Mouse (Mus musculus) hindbrain, postnatal 0 days (tissue): ENCODE results near the gene Gm7138. TPM values are rescaled to one million over a fixed set of nuclear protein-coding genes. Genes with fewer than 3 reads are reported as not detected.
A peak's percentile ranks its signal among the peaks of the same experiment; 100 is the strongest.

Source experiments
- ATAC-seq: fragments of 200-750 bp; cut with Nextera tagmentation; 2 replicates; pipeline ENCODE4 v1.8.0; 2017; ENCODE audit warnings: mild to moderate bottlenecking, moderate TSS enrichment, moderate library complexity
- DNase-seq: peaks from one replicate; pipeline ENCODE4 v3.0.0-alpha.2; 2015; ENCODE audit warnings: low spot score
- H3K27ac ChIP-seq: fragments of 300-500 bp; sonication (generic); 2 replicates; pipeline ENCODE4 v1.5.1; 2014; ENCODE audit warnings: mild to moderate bottlenecking
- H3K27me3 ChIP-seq: fragments of 300-500 bp; sonication (generic); 2 replicates; pipeline ENCODE4 v1.6.1; 2014; ENCODE audit warnings: low read length, mixed read lengths; ENCODE audit not compliant: insufficient read depth
- H3K36me3 ChIP-seq: fragments of 300-500 bp; sonication (generic); 2 replicates; pipeline ENCODE4 v1.6.1; 2014; ENCODE audit warnings: low read length, mixed read lengths; ENCODE audit not compliant: insufficient read depth
- H3K4me1 ChIP-seq: fragments of 300-500 bp; sonication (generic); 2 replicates; pipeline ENCODE4 v1.6.1; 2014; ENCODE audit warnings: antibody characterized with exemption, low read length, mixed read lengths; ENCODE audit not compliant: insufficient read depth
- H3K4me2 ChIP-seq: fragments of 300-500 bp; sonication (generic); 2 replicates; pipeline ENCODE4 v1.6.1; 2014; ENCODE audit warnings: low read depth, mild to moderate bottlenecking, low read length, moderate library complexity, mixed read lengths
- H3K4me3 ChIP-seq: fragments of 300-500 bp; sonication (generic); 2 replicates; pipeline ENCODE4 v1.5.1; 2014; ENCODE audit warnings: low read length
- H3K9ac ChIP-seq: fragments of 300-500 bp; sonication (generic); replicated peaks from 2 replicates; pipeline ENCODE4 v1.6.1; 2014; ENCODE audit warnings: mild to moderate bottlenecking, low read length, moderate library complexity, mixed read lengths
- H3K9me3 ChIP-seq: fragments of 300-500 bp; sonication (generic); 2 replicates; pipeline ENCODE4 v1.6.1; 2016; ENCODE audit warnings: low read length, mixed read lengths
- CTCF ChIP-seq: IDR thresholded peaks from 2 replicates; pipeline ENCODE4 v1.5.1; 2016; ENCODE audit warnings: antibody characterized with exemption, control low read depth, low read depth
- WGBS: fragments of 180-500 bp; shearing (Covaris S2); extraction: QIAGEN DNeasy Blood & Tissue Kit; methylation state at CpG from one replicate; pipeline ENCODE4 v1.1.7; 2014; 5-methylcytosine and 5-hydroxymethylcytosine counted together
- polyA plus RNA-seq: library from polyadenylated mRNA; unstranded; fragments of >200 nt; fragmentation: Nextera tagmentation; extraction: Ambion mirVana; gene quantifications from 2 replicates; pipeline ENCODE4 v1.2.1, GENCODE M21; 2015
- total RNA-seq: library from RNA; depleted of rRNA; stranded (reverse); fragments of >200 nt; gene quantifications from 2 replicates; pipeline ENCODE4 v1.2.3, GENCODE M21; 2014; rRNA removed

Gene Gm7138
- total and polyA plus RNA-seq, 2 experiments from 2014 or later, result not detected

GRCm38 (mm10) chr10:77738929-77739328 lies 37.8 kb downstream of the Gm7138 start:
- no peak overlapping the region for H3K27ac ChIP-seq
- no peak for ATAC-seq
- DNase-seq, result no peak
- no peaks in the 10 kb centered on the region for H3K4me1 ChIP-seq
- no peaks in the 10 kb centered on the region for H3K9me3 ChIP-seq
- H3K4me3 ChIP-seq, result no peak overlapping the region
- H3K36me3 ChIP-seq, result no peaks in the 10 kb centered on the region
- H3K4me2 ChIP-seq, result no peak overlapping the region
- H3K27me3 ChIP-seq, result no peaks in the 10 kb centered on the region
- no peak for TF ChIP-seq CTCF
- no peak overlapping the region for H3K9ac ChIP-seq
- 92% methylated on average over 4 of the region's 4 CpGs for WGBS

DNA sequence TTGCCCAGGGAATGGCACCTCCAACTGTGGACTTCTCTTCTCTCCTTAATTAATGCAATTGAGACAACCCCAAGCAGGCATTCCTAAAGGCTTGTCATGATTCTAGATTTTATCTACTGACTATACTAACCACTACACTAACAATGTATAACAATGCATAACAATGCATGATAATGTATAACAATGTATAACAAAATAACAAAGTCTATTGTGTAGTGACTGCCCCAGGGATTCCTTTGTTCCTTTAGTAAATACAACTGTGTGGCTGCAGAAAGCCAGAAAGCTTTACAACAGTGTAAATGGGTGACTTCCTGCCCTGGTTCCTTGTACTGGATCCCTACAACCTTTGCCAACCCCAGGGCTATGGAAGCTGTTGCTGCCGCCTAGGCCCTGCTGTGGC lies 40.8 kb downstream of the Gm7138 start:
- no peak overlapping the region for H3K4me3 ChIP-seq
- 95% methylated on average over 1 of the region's 1 CpGs for WGBS
- H3K27me3 ChIP-seq, result no peaks in the 10 kb centered on the region
- DNase-seq (no peak), ATAC-seq (no peak)
- no peak overlapping the region for H3K4me2 ChIP-seq
- H3K4me1 ChIP-seq, result no peaks in the 10 kb centered on the region
- H3K9ac ChIP-seq, result no peak overlapping the region
- TF ChIP-seq CTCF, result no peak
- H3K9me3 ChIP-seq, result no peaks in the 10 kb centered on the region
- H3K36me3 ChIP-seq, result no peaks in the 10 kb centered on the region
- H3K27ac ChIP-seq, result no peak overlapping the region

DNA sequence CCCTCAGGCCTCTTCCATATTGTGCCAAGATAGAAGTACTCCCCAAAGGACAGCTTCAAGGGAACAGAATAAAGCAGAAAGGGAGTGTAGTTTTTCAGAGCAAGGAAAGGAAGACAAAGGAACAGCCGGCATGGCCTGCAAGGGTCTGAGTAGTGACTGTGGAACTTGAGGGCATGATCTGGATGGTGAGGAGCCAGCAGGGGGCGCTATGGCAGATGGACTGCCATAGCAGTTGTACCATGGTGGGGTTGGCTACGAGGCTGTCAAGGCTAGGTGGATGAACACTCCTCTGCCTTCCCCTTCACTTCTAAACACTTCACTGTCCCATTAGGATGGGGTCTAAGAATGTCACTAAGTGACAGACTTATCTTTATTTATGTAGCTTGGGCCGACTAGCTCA lies 47.5 kb downstream of the Gm7138 start:
- peak; percentile 34 for TF ChIP-seq CTCF
- WGBS, result 55% methylated on average over 4 of the region's 4 CpGs
- no peaks in the 10 kb centered on the region for H3K36me3 ChIP-seq
- no peak overlapping the region for H3K27ac ChIP-seq
- H3K9ac ChIP-seq, result no peak overlapping the region
- no peaks in the 10 kb centered on the region for H3K27me3 ChIP-seq
- DNase-seq (no peak), ATAC-seq (no peak)
- no peaks in the 10 kb centered on the region for H3K4me1 ChIP-seq
- H3K4me3 ChIP-seq, result no peak overlapping the region
- H3K9me3 ChIP-seq, result no peaks in the 10 kb centered on the region
- H3K4me2 ChIP-seq, result no peak overlapping the region

DNA sequence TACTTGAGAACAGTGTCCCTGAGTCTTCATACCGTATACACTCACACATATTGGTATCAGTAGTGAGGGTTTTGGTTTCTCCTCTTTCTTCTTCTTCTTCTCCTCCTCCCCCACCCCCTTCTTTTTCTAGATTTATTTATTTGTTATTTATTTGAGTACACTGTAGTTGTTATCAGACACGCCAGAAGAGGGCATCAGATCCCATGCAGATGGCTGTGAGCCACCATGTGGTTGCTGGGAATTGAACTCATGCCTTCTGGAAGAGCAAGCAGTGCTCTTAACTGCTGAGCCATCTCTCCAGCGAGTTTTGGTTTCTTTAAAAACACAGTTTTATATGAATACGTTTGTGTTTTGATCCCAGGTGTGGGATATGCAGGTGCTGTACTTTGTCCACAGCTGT lies 48.5 kb downstream of the Gm7138 start:
- no peaks in the 10 kb centered on the region for H3K27me3 ChIP-seq
- H3K4me2 ChIP-seq, result no peak overlapping the region
- TF ChIP-seq CTCF, result peak; percentile 28
- no peaks in the 10 kb centered on the region for H3K36me3 ChIP-seq
- H3K9me3 ChIP-seq, result no peaks in the 10 kb centered on the region
- H3K4me1 ChIP-seq, result no peaks in the 10 kb centered on the region
- ATAC-seq (no peak), DNase-seq (no peak)
- H3K27ac ChIP-seq, result no peak overlapping the region
- no peak overlapping the region for H3K9ac ChIP-seq
- H3K4me3 ChIP-seq, result no peak overlapping the region
- WGBS, result 68% methylated on average over 4 of the region's 4 CpGs

Other genes with a start within 250 kb of the Gm7138 start
Only the 30 nearest of the 32 such genes appear.
- 85.9 and 94.0 TPM in 2 replicates for gene Pttg1ip, start 195.2 kb downstream of the Gm7138 start, total RNA-seq
- gene Pttg1ip, start 195.2 kb downstream of the Gm7138 start, polyA plus RNA-seq, result 87.3 and 87.5 TPM in 2 replicates
- 217 and 218 TPM in 2 replicates for gene Sumo3, start 170.8 kb downstream of the Gm7138 start, total RNA-seq
- gene Sumo3, start 170.8 kb downstream of the Gm7138 start, polyA plus RNA-seq, result 330 and 348 TPM in 2 replicates
- gene Gm49325, start 170.7 kb downstream of the Gm7138 start, total RNA-seq, result 4.0 TPM in 1 of 2 replicates, not detected in the other
- 11.1 and 12.8 TPM in 2 replicates for gene Gm49325, start 170.7 kb downstream of the Gm7138 start, polyA plus RNA-seq
- gene Ube2g2, start 154.7 kb downstream of the Gm7138 start, total RNA-seq, result 45.1 and 48.3 TPM in 2 replicates
- gene Ube2g2, start 154.7 kb downstream of the Gm7138 start, polyA plus RNA-seq, result 65.8 and 73.8 TPM in 2 replicates
- gene Tspear, start 90.4 kb downstream of the Gm7138 start, total RNA-seq, result 0.42 and 4.4 TPM in 2 replicates
- gene Tspear, start 90.4 kb downstream of the Gm7138 start, polyA plus RNA-seq, result 0.93 and 1.3 TPM in 2 replicates
- not detected in 2 replicates for gene Gm19402, start 86.2 kb downstream of the Gm7138 start, total RNA-seq
- not detected in 2 replicates for gene Gm19402, start 86.2 kb downstream of the Gm7138 start, polyA plus RNA-seq
- not detected in 2 replicates for gene Gm9508, start 79.7 kb downstream of the Gm7138 start, total RNA-seq
- not detected in 2 replicates for gene Gm9508, start 79.7 kb downstream of the Gm7138 start, polyA plus RNA-seq
- not detected in 2 replicates for gene Gm10272, start 70.3 kb downstream of the Gm7138 start, total RNA-seq
- gene Gm10272, start 70.3 kb downstream of the Gm7138 start, polyA plus RNA-seq, result not detected in 2 replicates
- not detected in 2 replicates for gene Gm10024, start 65.5 kb downstream of the Gm7138 start, total RNA-seq
- not detected in 2 replicates for gene Gm10024, start 65.5 kb downstream of the Gm7138 start, polyA plus RNA-seq
- not detected in 2 replicates for gene Gm10142, start 61.1 kb downstream of the Gm7138 start, total RNA-seq
- not detected in 2 replicates for gene Gm10142, start 61.1 kb downstream of the Gm7138 start, polyA plus RNA-seq
- not detected in 2 replicates for gene Krtap12-1, start 56.3 kb downstream of the Gm7138 start, total RNA-seq
- gene Krtap12-1, start 56.3 kb downstream of the Gm7138 start, polyA plus RNA-seq, result not detected in 2 replicates
- not detected in 2 replicates for gene Gm10100, start 50.5 kb downstream of the Gm7138 start, total RNA-seq
- gene Gm10100, start 50.5 kb downstream of the Gm7138 start, polyA plus RNA-seq, result not detected in 2 replicates
- gene Gm18596, start 34.3 kb downstream of the Gm7138 start, total RNA-seq, result not detected in 2 replicates
- not detected in 2 replicates for gene Gm18596, start 34.3 kb downstream of the Gm7138 start, polyA plus RNA-seq
- not detected in 2 replicates for gene Gm9736, start 25.6 kb downstream of the Gm7138 start, total RNA-seq
- not detected in 2 replicates for gene Gm9736, start 25.6 kb downstream of the Gm7138 start, polyA plus RNA-seq
- not detected in 2 replicates for gene Gm3233, start 17.3 kb downstream of the Gm7138 start, total RNA-seq
- gene Gm3233, start 17.3 kb downstream of the Gm7138 start, polyA plus RNA-seq, result not detected in 2 replicates
- gene Gm3238, start 5.6 kb downstream of the Gm7138 start, total RNA-seq, result not detected in 2 replicates
- not detected in 2 replicates for gene Gm3238, start 5.6 kb downstream of the Gm7138 start, polyA plus RNA-seq
- not detected in 2 replicates for gene Gm3250, start 5.6 kb upstream of the Gm7138 start, total RNA-seq
- not detected in 2 replicates for gene Gm3250, start 5.6 kb upstream of the Gm7138 start, polyA plus RNA-seq
- gene Gm7137, start 11.3 kb upstream of the Gm7138 start, total RNA-seq, result not detected in 2 replicates
- not detected in 2 replicates for gene Gm7137, start 11.3 kb upstream of the Gm7138 start, polyA plus RNA-seq
- gene Gm9639, start 18.1 kb upstream of the Gm7138 start, total RNA-seq, result not detected in 2 replicates
- not detected in 2 replicates for gene Gm9639, start 18.1 kb upstream of the Gm7138 start, polyA plus RNA-seq
- not detected in 2 replicates for gene Gm19668, start 22.2 kb upstream of the Gm7138 start, total RNA-seq
- gene Gm19668, start 22.2 kb upstream of the Gm7138 start, polyA plus RNA-seq, result not detected in 2 replicates
- not detected in 2 replicates for gene Gm9507, start 34.9 kb upstream of the Gm7138 start, total RNA-seq
- gene Gm9507, start 34.9 kb upstream of the Gm7138 start, polyA plus RNA-seq, result not detected in 2 replicates
- gene Gm2696, start 37.7 kb upstream of the Gm7138 start, total RNA-seq, result not detected in 2 replicates
- not detected in 2 replicates for gene Gm2696, start 37.7 kb upstream of the Gm7138 start, polyA plus RNA-seq
- gene Krtap10-4, start 50.2 kb upstream of the Gm7138 start, total RNA-seq, result not detected in 2 replicates
- not detected in 2 replicates for gene Krtap10-4, start 50.2 kb upstream of the Gm7138 start, polyA plus RNA-seq
- gene Krtap10-10, start 59.0 kb upstream of the Gm7138 start, total RNA-seq, result not detected in 2 replicates
- gene Krtap10-10, start 59.0 kb upstream of the Gm7138 start, polyA plus RNA-seq, result not detected in 2 replicates
- not detected in 2 replicates for gene Gm36176, start 69.9 kb upstream of the Gm7138 start, total RNA-seq
- not detected in 2 replicates for gene Gm36176, start 69.9 kb upstream of the Gm7138 start, polyA plus RNA-seq
- not detected in 2 replicates for gene Gm10318, start 75.9 kb upstream of the Gm7138 start, total RNA-seq
- not detected in 2 replicates for gene Gm10318, start 75.9 kb upstream of the Gm7138 start, polyA plus RNA-seq
- gene Gm3285, start 85.0 kb upstream of the Gm7138 start, total RNA-seq, result not detected in 2 replicates
- not detected in 2 replicates for gene Gm3285, start 85.0 kb upstream of the Gm7138 start, polyA plus RNA-seq
- 27.8 and 31.4 TPM in 2 replicates for gene Lrrc3, start 125.6 kb upstream of the Gm7138 start, total RNA-seq
- gene Lrrc3, start 125.6 kb upstream of the Gm7138 start, polyA plus RNA-seq, result 22.1 and 24.3 TPM in 2 replicates
- gene Trpm2, start 193.6 kb upstream of the Gm7138 start, total RNA-seq, result 6.5 and 9.1 TPM in 2 replicates
- gene Trpm2, start 193.6 kb upstream of the Gm7138 start, polyA plus RNA-seq, result 4.6 and 6.8 TPM in 2 replicates
- 72.0 and 75.7 TPM in 2 replicates for gene 1810043G02Rik, start 201.6 kb upstream of the Gm7138 start, total RNA-seq
- gene 1810043G02Rik, start 201.6 kb upstream of the Gm7138 start, polyA plus RNA-seq, result 58.5 and 60.4 TPM in 2 replicates